Mouse (Mus musculus) neural tube, embryonic 11.5 days (tissue): ENCODE measurements around the gene Eif4g1. TPM values are rescaled to one million over a fixed set of nuclear protein-coding genes. Genes with fewer than 3 reads are reported as not detected.

Experiments
- ATAC-seq: fragments of 200-750 bp; cut with Nextera tagmentation; 2 replicates; pipeline ENCODE4 v1.8.0; 2017; ENCODE audit warnings: moderate number of reproducible peaks, mild to moderate bottlenecking, moderate TSS enrichment, moderate library complexity; ENCODE audit not compliant: insufficient read depth, low FRiP score, low TSS enrichment
- DNase-seq: peaks from one replicate; pipeline ENCODE4 v3.0.0-alpha.2; 2015; ENCODE audit warnings: low spot score
- H3K27ac ChIP-seq: fragments of 300-500 bp; sonication (generic); 2 replicates; pipeline ENCODE4 v1.5.1; 2014; ENCODE audit warnings: low read depth, mild to moderate bottlenecking, low read length
- H3K27me3 ChIP-seq: fragments of 300-500 bp; sonication (generic); 2 replicates; pipeline ENCODE4 v1.6.1; 2014; ENCODE audit warnings: mild to moderate bottlenecking, low read length, mixed read lengths; ENCODE audit not compliant: control insufficient read depth, insufficient read depth
- H3K36me3 ChIP-seq: fragments of 300-500 bp; sonication (generic); 2 replicates; pipeline ENCODE4 v1.6.1; 2014; ENCODE audit warnings: mild to moderate bottlenecking, low read length, moderate library complexity, mixed read lengths; ENCODE audit not compliant: control insufficient read depth, insufficient read depth
- H3K4me1 ChIP-seq: fragments of 300-500 bp; sonication (generic); 2 replicates; pipeline ENCODE4 v1.6.1; 2014; ENCODE audit warnings: low read length, mixed read lengths; ENCODE audit not compliant: control insufficient read depth, insufficient read depth
- H3K4me2 ChIP-seq: fragments of 300-500 bp; sonication (generic); 2 replicates; pipeline ENCODE4 v1.6.1; 2014; ENCODE audit warnings: low read depth, mild to moderate bottlenecking, moderate library complexity
- H3K4me3 ChIP-seq: fragments of 300-500 bp; sonication (generic); 2 replicates; pipeline ENCODE4 v1.5.1; 2014; ENCODE audit warnings: low read depth, low read length
- H3K9ac ChIP-seq: fragments of 300-500 bp; sonication (generic); 2 replicates; pipeline ENCODE4 v1.6.1; 2014; ENCODE audit warnings: mild to moderate bottlenecking, low read length
- H3K9me3 ChIP-seq: fragments of 300-500 bp; sonication (generic); 2 replicates; pipeline ENCODE4 v1.6.1; 2016; ENCODE audit warnings: low read length; ENCODE audit not compliant: control insufficient read depth
- WGBS: fragments of 180-500 bp; shearing (Covaris S2); extraction: QIAGEN DNeasy Blood & Tissue Kit; methylation state at CpG from one replicate; pipeline ENCODE4 v1.1.7; 2014; 5-methylcytosine and 5-hydroxymethylcytosine counted together
- polyA plus RNA-seq: library from polyadenylated mRNA; unstranded; fragments of >200 nt; fragmentation: Nextera tagmentation; extraction: Ambion mirVana; gene quantifications from 2 replicates; pipeline ENCODE4 v1.2.1, GENCODE M21; 2014

Gene Eif4g1
- polyA plus RNA-seq, 1 experiment from 2014 or later: 164 TPM

GRCm38 (mm10) chr16:20733731-20734730, 65.9 kb downstream of the Eif4g1 start, which contains the start of gene Thpo:
Gene Thpo, minus strand, starts transcription at chr16:20734511.
- ATAC-seq (no peak), DNase-seq (peak; percentile 35)
- peak within 1 kb of the TSS; percentile 69 for H3K4me3 ChIP-seq
- peak within 1 kb of the TSS; percentile 97 for H3K4me2 ChIP-seq
- 3% methylated on average over 45 of the region's 45 CpGs for WGBS
- H3K9me3 ChIP-seq: no peaks in the 10 kb centered on the region
- H3K9ac ChIP-seq: peak within 1 kb of the TSS; percentile 82
- H3K27ac ChIP-seq: no peak within 1 kb of the TSS
- peaks cover 21% of the 10 kb centered on the region for H3K27me3 ChIP-seq
- peaks cover 9% of the 10 kb centered on the region; the same call in 1 of the 2 replicates for H3K4me1 ChIP-seq
- H3K36me3 ChIP-seq: no peaks in the 10 kb centered on the region; the same call in 1 of the 2 replicates

- H3K27me3 ChIP-seq: peaks cover 21% of the 10 kb centered on the region
- H3K4me3 ChIP-seq: no peak overlapping the region
- no peak for ATAC-seq
- no peaks in the 10 kb centered on the region for H3K9me3 ChIP-seq
- H3K36me3 ChIP-seq: no peaks in the 10 kb centered on the region; the same call in 1 of the 2 replicates
- no peak overlapping the region for H3K27ac ChIP-seq
- no peak overlapping the region for H3K9ac ChIP-seq
- DNase-seq: no peak
- WGBS: 92% methylated on average over 5 of the region's 5 CpGs
- H3K4me1 ChIP-seq: peaks cover 9% of the 10 kb centered on the region; the same call in 1 of the 2 replicates
- H3K4me2 ChIP-seq: no peak overlapping the region
Observed at GRCm38 (mm10) chr16:20735651-20736050, 67.5 kb downstream of the Eif4g1 start.

DNA sequence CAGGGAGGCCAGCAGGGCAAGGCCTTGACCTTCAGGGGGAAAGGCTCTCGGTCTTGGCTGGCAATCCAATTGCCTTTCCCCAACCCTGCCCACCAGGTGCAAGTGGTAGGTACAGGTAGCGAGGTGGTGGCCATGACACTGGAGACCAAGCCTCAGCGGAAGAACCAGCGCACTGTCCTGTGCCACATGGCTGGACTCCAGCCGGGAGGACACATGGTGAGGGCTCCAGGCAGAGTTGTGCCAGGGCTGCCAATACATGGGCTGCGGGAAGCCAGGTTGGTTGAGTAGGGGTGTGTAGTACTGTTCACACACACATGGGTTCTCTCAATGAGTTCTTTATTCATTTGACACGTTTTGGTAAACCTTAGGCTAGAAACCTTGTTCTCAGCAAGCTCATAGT, 68.1 kb downstream of the Eif4g1 start:
- Histone ChIP-seq H3K9ac (no peak overlapping the region), H3K27me3 (peaks cover 21% of the 10 kb centered on the region), H3K36me3 (no peaks in the 10 kb centered on the region; the same call in 1 of the 2 replicates), H3K4me3 (no peak overlapping the region), H3K9me3 (no peaks in the 10 kb centered on the region), H3K4me1 (peaks cover 9% of the 10 kb centered on the region; the same call in 1 of the 2 replicates), H3K4me2 (no peak overlapping the region), H3K27ac (no peak overlapping the region)
- 84% methylated on average over 7 of the region's 7 CpGs for WGBS
- ATAC-seq (no peak), DNase-seq (no peak)

DNA sequence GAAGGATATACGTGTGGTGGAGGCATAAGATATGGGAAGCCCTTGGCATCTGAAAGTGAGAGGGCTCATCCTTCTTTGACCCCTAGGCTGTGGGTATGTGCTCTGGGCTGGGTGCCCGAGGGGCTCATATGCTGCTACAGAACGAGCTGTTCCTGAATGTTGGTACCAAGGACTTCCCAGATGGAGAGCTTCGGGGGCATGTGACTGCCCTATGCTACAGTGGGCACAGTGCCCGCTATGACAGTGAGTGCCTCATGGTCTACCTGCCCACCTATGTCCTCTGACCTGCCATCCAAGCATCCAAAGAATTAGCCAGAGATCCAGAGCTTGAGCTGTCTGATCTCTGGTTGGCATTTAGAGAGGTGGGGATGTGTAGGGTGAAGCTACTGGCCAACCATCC, 68.7 kb downstream of the Eif4g1 start:
- WGBS: 91% methylated on average over 5 of the region's 5 CpGs

GRCm38 (mm10) chr16:20739845-20740244, 71.7 kb downstream of the Eif4g1 start:
- Histone ChIP-seq H3K27me3 (peaks cover 6% of the 10 kb centered on the region), H3K9me3 (no peaks in the 10 kb centered on the region), H3K36me3 (no peaks in the 10 kb centered on the region), H3K4me3 (no peak overlapping the region), H3K4me2 (no peak overlapping the region), H3K9ac (no peak overlapping the region), H3K27ac (no peak overlapping the region), H3K4me1 (no peaks in the 10 kb centered on the region)
- WGBS: 86% methylated on average over 9 of the region's 9 CpGs
- ATAC-seq (no peak), DNase-seq (no peak)

More for the DNA sequence above, 68.7 kb downstream of the Eif4g1 start:
- H3K9me3 ChIP-seq: no peaks in the 10 kb centered on the region
- ATAC-seq (no peak), DNase-seq (no peak)
- peaks cover 21% of the 10 kb centered on the region for H3K27me3 ChIP-seq
- no peak overlapping the region for H3K27ac ChIP-seq
- H3K4me1 ChIP-seq: peaks cover 9% of the 10 kb centered on the region; the same call in 1 of the 2 replicates
- H3K4me2 ChIP-seq: no peak overlapping the region
- H3K36me3 ChIP-seq: no peaks in the 10 kb centered on the region
- H3K9ac ChIP-seq: no peak overlapping the region
- no peak overlapping the region for H3K4me3 ChIP-seq

Other genes starting within 250 kb of the Eif4g1 start
- gene Abcc5, start 241.9 kb upstream of the Eif4g1 start, polyA plus RNA-seq: 74.4 and 80.9 TPM in 2 replicates
- gene Eif2b5, start 169.5 kb upstream of the Eif4g1 start, polyA plus RNA-seq: 130 and 137 TPM in 2 replicates
- gene Dvl3, start 151.3 kb upstream of the Eif4g1 start, polyA plus RNA-seq: 58.1 and 62.7 TPM in 2 replicates
- gene Ap2m1, start 132.8 kb upstream of the Eif4g1 start, polyA plus RNA-seq: 886 and 907 TPM in 2 replicates
- 59.5 and 61.3 TPM in 2 replicates for gene Abcf3, start 119.7 kb upstream of the Eif4g1 start, polyA plus RNA-seq
- gene Vwa5b2, start 78.8 kb upstream of the Eif4g1 start, polyA plus RNA-seq: 3.8 and 4.3 TPM in 2 replicates
- 32.2 and 34.4 TPM in 2 replicates for gene Eef1akmt4, start 56.7 kb upstream of the Eif4g1 start, polyA plus RNA-seq
- not detected in 2 replicates for gene Gm49333, start 56.7 kb upstream of the Eif4g1 start, polyA plus RNA-seq
- 58.6 and 61.3 TPM in 2 replicates for gene Alg3, start 56.6 kb upstream of the Eif4g1 start, polyA plus RNA-seq
- gene Camk2n2, start 47.0 kb upstream of the Eif4g1 start, polyA plus RNA-seq: 4.1 and 4.4 TPM in 2 replicates
- gene Ece2, start 38.5 kb upstream of the Eif4g1 start, polyA plus RNA-seq: 2.2 and 4.6 TPM in 2 replicates
- 490 and 517 TPM in 2 replicates for gene Psmd2, start 16.7 kb upstream of the Eif4g1 start, polyA plus RNA-seq
- gene Fam131a, start 24.9 kb downstream of the Eif4g1 start, polyA plus RNA-seq: 11.6 and 17.8 TPM in 2 replicates
- gene Polr2h, start 49.4 kb downstream of the Eif4g1 start, polyA plus RNA-seq: 121 and 125 TPM in 2 replicates
- gene Clcn2, start 49.4 kb downstream of the Eif4g1 start, polyA plus RNA-seq: 22.0 and 26.4 TPM in 2 replicates
- 3.7 and 5.2 TPM in 2 replicates for gene Chrd, start 64.8 kb downstream of the Eif4g1 start, polyA plus RNA-seq
- gene Thpo, start 66.2 kb downstream of the Eif4g1 start, polyA plus RNA-seq: 0.55 and 1.0 TPM in 2 replicates